Mouse (Mus musculus) spleen, adult 2 months (tissue): ENCODE results near the gene Pgap2. TPM values are rescaled to one million over a fixed set of nuclear protein-coding genes. Genes with fewer than 3 reads are reported as not detected.

ENCODE experiments used
- DNase-seq, 2 experiments: peaks; one replicate each; pipeline versions ENCODE4 v3.0.0 to v3.0.0-alpha.2; 2012 to 2021; ENCODE audit warnings: low spot score in 2 of 2, low read depth in 1 of 2
- H3K27ac ChIP-seq: fragments of 200-500 bp; 2 replicates; pipeline ENCODE4 v1.5.1; 2012; ENCODE audit warnings: low read length, inconsistent platforms; ENCODE audit not compliant: insufficient read depth
- H3K27me3 ChIP-seq: fragments of 200-500 bp; 2 replicates; pipeline ENCODE4 v1.6.1; 2012; ENCODE audit warnings: mild to moderate bottlenecking, moderate library complexity, low read length, inconsistent platforms; ENCODE audit not compliant: control insufficient read depth, insufficient read depth
- H3K36me3 ChIP-seq: fragments of 200-500 bp; 2 replicates; pipeline ENCODE4 v1.6.1; 2012; ENCODE audit warnings: mild to moderate bottlenecking, low read length, inconsistent platforms; ENCODE audit not compliant: control insufficient read depth, insufficient read depth
- H3K4me1 ChIP-seq: fragments of 200-500 bp; 2 replicates; pipeline ENCODE4 v1.6.1; 2011; ENCODE audit warnings: inconsistent platforms; ENCODE audit not compliant: control insufficient read depth, insufficient read depth, insufficient read length
- H3K4me3 ChIP-seq: fragments of 200-500 bp; 2 replicates; pipeline ENCODE4 v1.5.1; 2011; ENCODE audit warnings: mild to moderate bottlenecking, inconsistent platforms; ENCODE audit not compliant: insufficient read depth, insufficient read length; ENCODE audit errors: extremely low read depth
- CTCF ChIP-seq: fragments of 200-500 bp; IDR thresholded peaks from 2 replicates; pipeline ENCODE4 v1.5.1; 2011; ENCODE audit warnings: mild to moderate bottlenecking, inconsistent platforms; ENCODE audit not compliant: insufficient read depth, insufficient read length, insufficient replicate concordance; ENCODE audit errors: extremely low read depth
- POLR2A ChIP-seq: fragments of 200-500 bp; IDR thresholded peaks from 2 replicates; pipeline ENCODE4 v1.6.1; 2011; ENCODE audit warnings: low read depth, low read length, inconsistent platforms
- WGBS: fragments of 180-500 bp; shearing (Covaris S2); methylation state at CpG from one replicate; pipeline ENCODE4 v1.1.7; 2018; 5-methylcytosine and 5-hydroxymethylcytosine counted together
- polyA plus RNA-seq: library from polyadenylated mRNA; depleted of rRNA; stranded (reverse); fragments of >200 nt; gene quantifications from 2 replicates; pipeline ENCODE4 v1.2.3, GENCODE M21; 2012; rRNA removed

The Pgap2 gene
- polyA plus RNA-seq, result 57.8 and 72.9 TPM in 2 replicates

DNA sequence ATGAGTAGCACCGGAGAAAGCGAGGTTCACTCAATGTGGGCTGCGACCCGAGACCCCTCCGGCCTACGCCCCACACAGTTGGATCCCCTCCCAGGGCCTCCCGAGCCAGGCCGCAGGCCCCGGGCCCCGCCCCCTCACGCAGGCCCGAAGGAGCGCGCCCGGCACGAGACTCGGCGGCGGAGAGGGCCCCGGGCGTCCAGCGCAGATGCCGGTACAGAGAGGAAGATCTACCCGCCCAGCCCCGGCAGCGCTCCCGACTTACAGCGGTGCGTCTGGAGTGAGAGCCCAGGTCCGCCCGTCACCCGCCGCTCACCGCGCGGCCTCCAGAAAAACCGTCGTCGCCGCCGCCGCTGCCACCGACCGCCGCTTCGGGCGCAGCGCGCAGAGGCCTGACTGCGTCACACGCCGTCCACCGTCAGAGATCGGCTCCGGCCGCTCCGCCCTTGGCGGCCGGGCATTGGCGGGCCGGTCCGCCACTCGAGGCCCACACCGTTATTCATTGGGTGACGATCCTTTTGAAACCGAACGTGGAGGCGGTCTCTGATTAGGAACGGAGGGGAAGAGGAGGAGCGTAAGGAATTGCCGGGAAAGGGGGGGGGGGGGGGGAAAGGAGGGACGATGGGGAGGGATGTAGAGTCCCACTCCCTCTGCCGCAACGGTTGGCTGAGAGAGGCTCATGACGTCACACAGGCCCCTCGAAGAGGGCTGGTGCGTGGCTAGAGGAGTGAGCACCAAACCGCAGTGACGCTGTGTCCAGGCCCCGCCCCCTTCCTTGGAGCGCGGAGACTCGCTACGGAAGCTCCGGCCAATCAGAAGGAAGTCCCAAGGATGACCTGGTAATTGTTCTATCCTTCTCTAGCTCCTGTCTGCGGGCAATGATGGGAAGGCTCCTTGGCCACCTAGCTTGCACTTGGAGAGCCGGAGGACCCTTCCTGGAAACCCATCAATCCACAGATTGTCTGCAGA, at the start of gene Pgap2, which contains the start of gene Nup98:
TSS of gene Pgap2 (plus strand) at position 453 of the 966 bp plus-strand sequence.
TSS of gene Nup98 (minus strand) at position 421 of the 966 bp plus-strand sequence.
- Histone ChIP-seq H3K4me3 (peak within 1 kb of the TSS; percentile 91), H3K4me1 (peaks cover 4% of the 10 kb centered on the region; the same call in 1 of the 2 replicates), H3K27me3 (no peaks in the 10 kb centered on the region), H3K27ac (peak within 1 kb of the TSS; percentile 96), H3K36me3 (no peaks in the 10 kb centered on the region)
- no peak for TF ChIP-seq CTCF
- TF ChIP-seq POLR2A, result peak; percentile 49
- WGBS, result under 1% methylated on average over 86 of the region's 87 CpGs
- peak; percentile 95 to 96 for DNase-seq

DNA sequence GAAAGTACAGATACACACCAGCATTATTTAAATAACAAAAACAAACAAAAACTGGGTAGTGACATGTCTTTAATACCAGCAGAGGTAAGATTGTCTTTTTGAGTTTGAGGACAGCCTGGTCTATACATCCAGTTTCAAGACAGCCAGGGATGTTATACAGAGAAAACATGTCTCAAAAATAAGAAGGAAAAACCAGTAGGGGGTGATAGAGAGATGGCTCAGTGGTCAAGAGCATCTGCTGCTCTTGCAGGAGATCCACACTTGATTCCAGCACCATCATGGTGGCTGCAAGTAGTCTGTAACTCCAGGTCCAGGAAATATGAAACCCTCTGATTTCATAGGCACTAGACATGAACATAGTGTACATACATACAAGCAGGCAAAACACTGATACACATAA, 39.7 kb upstream of the Pgap2 start:
- H3K36me3 ChIP-seq, result peaks cover 9% of the 10 kb centered on the region
- H3K27ac ChIP-seq, result no peak overlapping the region
- no peaks in the 10 kb centered on the region for H3K4me1 ChIP-seq
- no peak overlapping the region for H3K4me3 ChIP-seq
- TF ChIP-seq POLR2A (no peak), CTCF (no peak)
- DNase-seq, result peak in 1 of 2 experiments; percentile 7
- H3K27me3 ChIP-seq, result no peaks in the 10 kb centered on the region

DNA sequence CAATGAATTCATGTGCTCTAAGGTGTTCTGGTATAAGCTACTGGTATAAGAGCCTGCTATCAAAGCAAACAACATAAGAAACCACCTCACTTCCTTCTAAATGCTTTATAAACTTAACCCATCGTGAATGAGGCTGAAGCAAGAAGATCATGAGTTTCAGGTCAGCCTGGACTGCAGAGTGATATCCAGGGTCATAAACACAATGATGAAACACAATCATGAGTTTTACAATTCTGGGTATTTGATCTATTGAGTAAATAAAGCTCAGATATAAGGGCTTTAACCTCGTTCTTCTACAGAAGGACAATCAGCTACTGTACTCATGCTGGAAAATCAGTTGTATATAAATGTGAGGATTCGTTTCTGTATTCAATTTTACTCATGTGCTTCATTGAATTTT, 26.2 kb upstream of the Pgap2 start:
- no peak for DNase-seq
- Histone ChIP-seq H3K36me3 (peaks cover 38% of the 10 kb centered on the region), H3K4me1 (no peaks in the 10 kb centered on the region), H3K4me3 (no peak overlapping the region), H3K27me3 (no peaks in the 10 kb centered on the region), H3K27ac (no peak overlapping the region)
- no peak for TF ChIP-seq CTCF
- no peak for TF ChIP-seq POLR2A
- WGBS, result 87% methylated on average over 3 of the region's 3 CpGs

DNA sequence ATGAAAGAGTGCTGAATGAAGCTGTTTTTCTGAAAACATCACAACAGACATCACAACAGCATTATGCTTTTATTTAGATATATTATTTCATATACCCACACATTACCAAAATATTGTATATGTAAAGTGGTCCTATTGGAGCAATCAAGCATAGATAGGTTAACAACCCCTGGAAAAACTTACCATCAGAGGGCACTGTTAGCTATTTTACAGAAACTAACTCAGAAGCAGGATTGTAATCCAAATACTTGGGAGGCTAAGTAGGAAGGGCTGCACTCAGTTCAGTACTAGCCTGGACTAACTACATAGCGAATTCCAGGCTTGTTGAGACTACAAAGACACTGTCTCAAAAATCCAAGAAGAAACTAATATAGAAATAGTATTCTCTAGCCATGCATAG, 17.7 kb upstream of the Pgap2 start:
- Histone ChIP-seq H3K36me3 (peaks cover 10% of the 10 kb centered on the region), H3K4me1 (no peaks in the 10 kb centered on the region), H3K27ac (no peak overlapping the region), H3K27me3 (no peaks in the 10 kb centered on the region), H3K4me3 (no peak overlapping the region)
- TF ChIP-seq POLR2A, result no peak
- TF ChIP-seq CTCF, result no peak
- DNase-seq, result no peak
- 100% methylated on average over 1 of the region's 1 CpGs for WGBS

DNA sequence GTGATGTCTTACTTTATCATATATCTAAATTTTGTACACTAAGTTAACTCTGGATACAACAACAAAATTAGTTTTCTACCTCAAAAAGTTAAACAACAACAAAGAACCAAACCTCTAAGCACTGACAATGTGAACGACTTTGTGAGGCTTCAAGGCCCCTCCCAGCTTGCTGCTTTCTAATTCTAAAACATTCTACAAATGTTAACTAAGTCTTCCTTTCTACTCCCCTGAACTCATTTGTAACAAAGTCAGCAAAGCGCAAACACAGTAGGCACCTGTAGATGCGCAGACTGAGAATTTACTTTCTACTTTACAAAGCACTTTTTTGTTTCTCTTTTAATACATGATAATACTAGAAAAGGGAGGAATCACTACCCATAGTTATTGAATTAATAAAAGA, 9.4 kb upstream of the Pgap2 start:
- WGBS, result 81% methylated on average over 3 of the region's 3 CpGs
- Histone ChIP-seq H3K4me1 (no peaks in the 10 kb centered on the region; the same call in 1 of the 2 replicates), H3K4me3 (no peak overlapping the region)

DNA sequence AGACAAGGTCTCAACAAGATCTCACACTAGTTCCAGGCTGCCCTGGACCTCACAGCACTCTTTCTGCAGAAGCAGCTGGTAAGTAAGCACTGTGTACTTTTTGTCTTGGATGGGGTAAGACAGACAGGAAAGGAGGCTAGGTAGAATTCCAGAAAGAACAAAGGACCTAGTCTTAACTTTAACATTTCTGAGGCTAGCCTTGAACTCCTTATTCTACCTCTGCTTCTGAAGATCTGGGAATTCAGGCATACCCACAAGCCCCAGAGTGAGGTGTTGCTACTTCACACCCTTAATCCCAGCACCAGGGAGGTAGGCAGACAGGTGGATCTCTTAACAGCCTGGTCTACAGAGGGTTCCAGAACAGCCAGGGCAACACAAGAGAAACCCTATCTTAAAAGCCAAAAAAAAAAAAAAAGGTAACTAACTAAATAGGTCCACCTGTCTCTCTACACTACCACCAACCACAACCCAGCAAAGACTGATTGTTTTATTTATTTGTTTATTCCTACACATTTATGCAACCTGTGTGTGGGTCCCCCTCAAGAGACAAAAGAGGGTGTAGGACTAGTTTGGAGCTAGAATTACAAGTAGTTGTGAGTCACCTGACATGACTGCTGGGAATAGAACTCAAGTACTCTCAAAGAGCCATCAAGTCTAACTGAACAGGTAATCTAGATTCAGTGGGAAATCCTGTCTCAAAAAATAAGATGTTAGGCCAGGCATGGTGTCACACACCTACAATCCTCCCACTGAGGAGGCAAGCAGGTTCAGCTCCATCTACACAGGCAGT, 8.8 kb upstream of the Pgap2 start:
- TF ChIP-seq CTCF (no peak), POLR2A (no peak)
- no peak for DNase-seq
- no peaks in the 10 kb centered on the region; the same call in 1 of the 2 replicates for H3K4me1 ChIP-seq
- H3K27ac ChIP-seq, result no peak overlapping the region
- H3K27me3 ChIP-seq, result no peaks in the 10 kb centered on the region
- no peaks in the 10 kb centered on the region for H3K36me3 ChIP-seq
- H3K4me3 ChIP-seq, result no peak overlapping the region

More for the DNA sequence above, 9.4 kb upstream of the Pgap2 start:
- TF ChIP-seq CTCF (no peak), POLR2A (no peak)
- no peak for DNase-seq
- no peak overlapping the region for H3K27ac ChIP-seq
- no peaks in the 10 kb centered on the region for H3K27me3 ChIP-seq
- H3K36me3 ChIP-seq, result no peaks in the 10 kb centered on the region
